Mouse (Mus musculus): Measurements from ENCODE around the gene Krtap5-4. TPM values are rescaled to one million over a fixed set of nuclear protein-coding genes. Genes with fewer than 3 reads are reported as not detected.
"Not testable (repeated sequence)": the region's sequence is repeated elsewhere in the genome, so short reads cannot be mapped to it uniquely, and the experiment has no call there.

The Krtap5-4 gene
- polyA plus RNA-seq, 1 experiment from 2014 or later, result not detected

DNA sequence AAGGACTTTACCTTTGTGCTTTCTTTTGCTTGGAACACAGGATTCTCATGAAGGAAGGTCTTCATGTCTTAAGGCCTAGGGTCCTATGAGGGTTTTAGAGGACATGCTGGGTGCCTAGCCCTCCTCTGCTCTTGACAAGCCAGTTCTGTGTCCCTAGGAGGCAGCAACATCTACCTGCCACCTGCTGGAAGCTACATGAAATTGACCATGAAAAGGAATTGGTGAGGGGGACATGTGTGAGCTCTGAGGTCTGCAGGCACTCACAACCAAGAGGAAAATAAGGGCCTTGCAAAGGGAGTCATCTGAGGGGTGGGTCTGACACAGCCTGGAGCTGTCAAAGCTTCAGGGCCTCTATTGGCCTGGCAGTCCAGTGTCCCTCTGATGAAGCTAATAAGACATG is 7.9 kb upstream of the Krtap5-4 start:
- Histone ChIP-seq H3K9ac (no peak overlapping the region), H3K4me1 (no peaks in the 10 kb centered on the region), H3K4me3 (no peak overlapping the region), H3K9me3 (no peaks in the 10 kb centered on the region), H3K27me3 (replicated peaks) (no peaks in the 10 kb centered on the region), H3K27ac (no peak overlapping the region), H3K36me3 (replicated peaks) (no peaks in the 10 kb centered on the region), H3K4me2 (no peak overlapping the region)
- ATAC-seq (replicated peaks), result no peak

DNA sequence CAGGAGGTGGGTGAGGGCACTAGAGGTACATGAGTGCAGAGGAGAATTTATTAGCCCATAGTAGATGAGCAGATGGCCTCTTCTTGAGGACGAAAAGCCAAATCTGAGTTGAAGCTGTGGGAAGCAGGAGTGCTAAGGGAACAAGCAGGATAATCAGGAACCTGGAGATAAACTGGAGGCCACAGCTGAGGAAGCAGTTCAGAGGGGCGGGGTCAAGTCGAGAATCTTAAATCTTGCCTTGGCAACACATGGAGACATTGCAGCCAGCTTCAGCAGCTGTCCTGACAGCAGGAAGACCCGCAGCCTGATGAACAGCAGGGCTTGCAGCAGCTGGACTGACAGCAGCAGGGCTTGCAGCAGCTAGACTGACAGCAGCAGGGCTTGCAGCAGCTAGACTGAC is 7.2 kb upstream of the Krtap5-4 start:
- H3K9me3 ChIP-seq; ATAC-seq (replicated peaks); H3K27me3 ChIP-seq (replicated peaks); H3K36me3 ChIP-seq (replicated peaks); H3K9ac ChIP-seq; H3K27ac ChIP-seq; H3K4me3 ChIP-seq; H3K4me2 ChIP-seq; H3K4me1 ChIP-seq: not testable (repeated sequence)
- 30% methylated on average over 4 of the region's 4 CpGs for WGBS

DNA sequence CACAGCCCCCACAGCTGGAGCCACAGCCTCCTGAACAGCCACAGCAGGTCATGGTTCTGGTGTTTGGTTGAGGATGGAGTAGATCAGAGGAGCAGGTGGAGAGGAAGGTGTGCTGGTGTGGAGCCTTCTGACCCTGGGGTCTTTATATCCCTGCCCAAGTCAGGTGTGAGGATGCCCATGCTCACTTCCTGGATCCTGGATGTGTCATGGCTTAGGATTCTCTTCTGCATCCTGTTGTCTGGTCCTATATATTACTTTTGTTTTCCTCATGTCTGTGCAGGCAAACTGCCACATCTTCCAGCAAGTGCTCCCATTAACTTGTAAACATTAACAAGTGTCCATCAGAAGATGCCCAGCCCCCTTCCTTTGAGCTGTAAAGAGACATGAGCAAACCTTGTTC is 6.3 kb upstream of the Krtap5-4 start, which contains the start of gene Krtap5-1:
Krtap5-1 (minus strand) TSS at position 101 of the 400 bp plus-strand sequence.
- not testable (repeated sequence) for H3K9ac ChIP-seq; H3K4me1 ChIP-seq; H3K9me3 ChIP-seq; H3K4me3 ChIP-seq; ATAC-seq (replicated peaks); H3K27me3 ChIP-seq (replicated peaks); H3K36me3 ChIP-seq (replicated peaks); H3K27ac ChIP-seq; H3K4me2 ChIP-seq

DNA sequence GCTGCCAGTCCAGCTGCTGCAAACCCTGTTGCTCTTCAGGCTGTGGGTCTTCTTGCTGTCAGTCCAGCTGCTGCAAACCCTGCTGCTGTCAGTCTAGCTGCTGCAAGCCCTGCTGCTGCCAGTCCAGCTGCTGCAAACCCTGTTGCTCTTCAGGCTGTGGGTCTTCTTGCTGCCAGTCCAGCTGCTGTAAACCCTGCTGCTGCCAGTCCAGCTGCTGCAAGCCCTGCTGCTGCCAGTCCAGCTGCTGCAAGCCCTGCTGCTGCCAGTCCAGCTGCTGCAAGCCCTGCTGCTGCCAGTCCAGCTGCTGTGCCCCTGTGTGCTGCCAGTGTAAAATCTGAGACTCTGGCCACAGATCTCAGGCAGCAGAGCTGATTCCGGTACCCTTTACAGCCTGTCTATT is 580 bp downstream of the Krtap5-4 start:
- not testable (repeated sequence) for H3K4me3 ChIP-seq; H3K4me1 ChIP-seq; H3K27ac ChIP-seq; H3K9me3 ChIP-seq; H3K4me2 ChIP-seq; ATAC-seq (replicated peaks); H3K36me3 ChIP-seq (replicated peaks); H3K9ac ChIP-seq; H3K27me3 ChIP-seq (replicated peaks)
- WGBS, result 88% methylated on average over 1 of the region's 1 CpGs

DNA sequence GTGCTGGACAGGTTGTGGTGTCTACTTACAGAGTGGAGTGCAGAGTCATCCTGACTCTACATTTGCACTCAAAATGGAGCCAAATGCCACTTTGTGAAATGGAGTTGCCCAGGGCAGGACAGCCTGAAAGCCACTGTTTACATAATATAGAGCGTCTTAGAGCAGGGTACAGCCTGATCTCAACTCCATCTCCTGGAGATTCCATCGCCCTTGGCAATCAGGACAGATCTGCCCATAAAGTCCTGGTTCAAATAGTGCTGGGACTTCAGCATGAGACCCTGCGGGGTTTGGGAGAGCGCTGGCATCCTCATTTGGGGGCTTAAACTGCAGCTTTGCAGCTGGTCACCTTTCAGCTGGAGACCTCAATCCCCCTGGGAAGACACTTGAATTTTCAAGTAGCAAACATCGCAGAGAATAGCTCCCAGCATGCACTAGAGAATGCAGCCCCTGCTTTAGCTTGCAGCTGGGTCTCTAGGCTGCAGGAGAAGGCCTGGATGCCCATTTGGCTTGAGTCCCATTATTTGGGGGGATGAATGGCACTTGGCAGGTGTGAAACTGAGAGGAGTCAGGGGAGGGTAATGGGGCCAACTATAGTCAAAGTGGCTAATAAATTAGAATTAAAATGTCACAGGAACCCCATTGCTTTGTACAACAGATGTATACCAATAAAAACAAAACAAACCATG is 11.4 kb downstream of the Krtap5-4 start:
- no peaks in the 10 kb centered on the region for H3K36me3 ChIP-seq (replicated peaks)
- no peaks in the 10 kb centered on the region for H3K27me3 ChIP-seq (replicated peaks)
- 34% methylated on average over 5 of the region's 5 CpGs for WGBS
- H3K9ac ChIP-seq, result no peak overlapping the region
- no peak overlapping the region for H3K4me3 ChIP-seq
- H3K9me3 ChIP-seq, result no peaks in the 10 kb centered on the region
- ATAC-seq (replicated peaks), result no peak
- no peak overlapping the region for H3K4me2 ChIP-seq
- H3K27ac ChIP-seq, result no peak overlapping the region
- H3K4me1 ChIP-seq, result peaks cover 5% of the 10 kb centered on the region; the same call in 1 of the 2 replicates

DNA sequence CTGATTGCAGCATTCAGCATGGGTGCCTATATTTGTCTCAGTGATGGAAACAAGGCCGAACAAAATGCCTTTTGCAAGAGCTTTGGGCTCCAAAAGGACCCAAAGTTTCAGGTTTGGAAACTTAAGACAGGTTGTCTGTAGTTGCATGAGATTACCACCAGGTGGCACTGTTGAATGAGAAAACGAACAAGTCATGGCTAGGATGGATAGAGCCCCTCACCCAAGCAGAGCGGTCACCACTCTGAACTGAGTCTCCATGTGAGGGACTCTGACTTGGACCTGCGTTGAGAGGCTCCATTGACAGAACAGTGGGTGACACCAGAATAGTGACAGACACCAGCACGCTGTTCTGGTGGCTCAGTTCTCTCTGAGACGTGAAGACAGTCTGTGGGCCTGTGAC is 13.2 kb downstream of the Krtap5-4 start:
- Histone ChIP-seq H3K4me2 (no peak overlapping the region), H3K4me3 (no peak overlapping the region), H3K4me1 (peaks cover 5% of the 10 kb centered on the region; the same call in 1 of the 2 replicates), H3K27ac (no peak overlapping the region), H3K36me3 (replicated peaks) (no peaks in the 10 kb centered on the region), H3K27me3 (replicated peaks) (no peaks in the 10 kb centered on the region), H3K9me3 (no peaks in the 10 kb centered on the region), H3K9ac (no peak overlapping the region)
- 42% methylated on average over 6 of the region's 6 CpGs for WGBS
- peak; percentile 67; the same call in 1 of the 2 replicates for ATAC-seq (replicated peaks)

DNA sequence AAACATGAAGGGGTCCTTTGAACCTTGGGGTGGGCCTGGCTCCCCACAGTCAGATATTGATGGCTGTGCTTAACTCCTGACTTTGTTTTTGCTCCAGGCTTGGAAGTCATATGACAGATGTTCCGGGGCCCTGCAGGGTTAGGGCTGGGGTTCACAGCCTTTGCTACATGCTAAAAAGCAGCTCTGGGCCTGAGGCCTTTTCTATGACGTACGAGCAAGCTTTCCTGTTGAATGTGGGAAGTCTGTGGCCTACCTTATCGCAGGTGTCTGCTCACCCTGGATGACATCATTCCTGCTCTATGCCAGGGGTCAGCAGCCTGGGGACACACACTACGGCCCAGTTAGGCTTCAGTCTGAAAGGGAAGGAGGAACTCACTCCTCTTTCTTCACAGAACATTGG is 13.9 kb downstream of the Krtap5-4 start:
- Histone ChIP-seq H3K27ac (no peak overlapping the region), H3K36me3 (replicated peaks) (no peaks in the 10 kb centered on the region), H3K9ac (no peak overlapping the region), H3K9me3 (no peaks in the 10 kb centered on the region), H3K27me3 (replicated peaks) (no peaks in the 10 kb centered on the region), H3K4me2 (no peak overlapping the region), H3K4me1 (peaks cover 5% of the 10 kb centered on the region; the same call in 1 of the 2 replicates), H3K4me3 (no peak overlapping the region)
- 86% methylated on average over 5 of the region's 5 CpGs for WGBS
- no peak for ATAC-seq (replicated peaks)

DNA sequence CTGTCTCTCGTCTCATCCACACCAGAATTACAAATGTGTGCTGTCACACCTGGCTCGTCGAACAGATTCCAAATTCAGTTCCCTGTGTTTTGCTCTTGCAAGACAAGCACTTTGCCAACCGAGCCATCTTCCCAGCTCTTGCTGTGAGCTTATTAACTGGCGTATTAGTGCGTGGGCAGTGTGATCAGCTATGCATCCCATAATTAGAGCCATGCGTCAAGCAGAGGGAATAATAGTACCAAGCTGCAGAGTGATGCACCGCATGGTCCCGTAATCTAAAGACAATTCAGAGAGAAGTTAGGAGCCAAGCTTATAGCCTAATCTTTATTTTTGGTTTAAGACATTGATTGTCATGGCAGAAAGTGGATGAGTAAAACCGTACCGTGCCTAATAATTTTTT is 15.8 kb downstream of the Krtap5-4 start:
- WGBS, result 74% methylated on average over 11 of the region's 11 CpGs
- no peak overlapping the region for H3K4me3 ChIP-seq

DNA sequence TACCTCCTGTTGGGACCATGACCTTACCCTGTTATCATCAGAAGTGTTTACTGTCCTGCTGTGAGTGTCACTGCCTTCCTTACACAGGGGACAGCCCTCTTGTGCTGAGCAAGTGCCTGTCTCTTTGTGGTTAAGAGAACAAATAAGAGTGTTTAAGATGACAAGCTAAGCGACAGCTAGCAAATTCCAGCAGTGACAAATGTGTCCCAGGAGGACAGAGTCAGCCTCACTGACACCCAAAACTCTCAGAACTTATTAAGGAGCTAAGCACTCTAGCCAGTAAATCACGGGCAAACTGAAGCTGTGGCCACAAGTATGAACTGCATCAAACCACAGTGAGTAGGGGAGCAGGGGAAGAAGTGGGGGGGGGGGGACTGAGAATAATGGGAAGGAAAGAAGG is 17.6 kb downstream of the Krtap5-4 start:
- Histone ChIP-seq H3K27me3 (replicated peaks) (no peaks in the 10 kb centered on the region), H3K9me3 (no peaks in the 10 kb centered on the region), H3K9ac (no peak overlapping the region), H3K27ac (no peak overlapping the region), H3K4me1 (no peaks in the 10 kb centered on the region), H3K4me2 (no peak overlapping the region), H3K36me3 (replicated peaks) (no peaks in the 10 kb centered on the region), H3K4me3 (no peak overlapping the region)
- ATAC-seq (replicated peaks), result no peak
- WGBS, result 38% methylated on average over 2 of the region's 2 CpGs

More for the DNA sequence above, 15.8 kb downstream of the Krtap5-4 start:
- Histone ChIP-seq H3K4me2 (no peak overlapping the region), H3K4me1 (peaks cover 5% of the 10 kb centered on the region; the same call in 1 of the 2 replicates), H3K27ac (no peak overlapping the region), H3K36me3 (replicated peaks) (no peaks in the 10 kb centered on the region), H3K27me3 (replicated peaks) (no peaks in the 10 kb centered on the region), H3K9ac (no peak overlapping the region), H3K9me3 (no peaks in the 10 kb centered on the region)
- ATAC-seq (replicated peaks), result no peak

DNA sequence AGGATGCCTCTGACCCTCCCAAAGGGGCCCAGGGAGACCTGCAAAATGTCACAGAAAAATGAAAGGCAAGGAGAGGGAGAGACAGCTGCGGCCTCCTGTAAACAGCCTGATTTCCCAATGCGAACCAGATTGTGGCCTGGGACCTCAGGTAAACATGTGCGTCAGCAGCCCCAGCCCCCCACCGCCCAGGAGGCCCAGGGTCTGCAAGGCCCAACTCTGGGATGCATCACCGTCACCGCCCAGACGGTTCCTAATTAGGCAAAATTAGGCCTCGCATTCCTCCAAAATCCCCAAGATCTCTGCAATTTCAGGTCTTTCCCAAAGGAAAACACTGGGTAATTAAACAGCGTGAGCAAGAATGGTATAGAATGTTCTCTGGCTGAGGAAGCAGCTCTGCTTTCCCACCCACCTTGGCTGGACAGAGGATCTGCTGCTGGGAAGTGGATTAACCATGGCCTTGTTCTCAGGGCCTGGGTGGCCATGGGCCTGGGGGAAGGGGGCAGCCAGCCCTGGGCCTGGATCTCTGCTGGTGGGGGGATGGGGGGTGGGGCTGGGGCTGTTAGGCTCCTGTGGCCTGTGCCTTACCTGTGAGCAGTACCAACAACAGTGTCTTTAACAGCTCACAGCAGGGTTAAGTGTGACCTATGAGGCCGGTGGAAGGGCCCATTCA is 18.4 kb downstream of the Krtap5-4 start:
- not testable (repeated sequence) for H3K9me3 ChIP-seq; ATAC-seq (replicated peaks); H3K9ac ChIP-seq; H3K27ac ChIP-seq; H3K4me1 ChIP-seq; H3K27me3 ChIP-seq (replicated peaks); H3K4me2 ChIP-seq; H3K4me3 ChIP-seq; H3K36me3 ChIP-seq (replicated peaks)
- 66% methylated on average over 5 of the region's 10 CpGs for WGBS

DNA sequence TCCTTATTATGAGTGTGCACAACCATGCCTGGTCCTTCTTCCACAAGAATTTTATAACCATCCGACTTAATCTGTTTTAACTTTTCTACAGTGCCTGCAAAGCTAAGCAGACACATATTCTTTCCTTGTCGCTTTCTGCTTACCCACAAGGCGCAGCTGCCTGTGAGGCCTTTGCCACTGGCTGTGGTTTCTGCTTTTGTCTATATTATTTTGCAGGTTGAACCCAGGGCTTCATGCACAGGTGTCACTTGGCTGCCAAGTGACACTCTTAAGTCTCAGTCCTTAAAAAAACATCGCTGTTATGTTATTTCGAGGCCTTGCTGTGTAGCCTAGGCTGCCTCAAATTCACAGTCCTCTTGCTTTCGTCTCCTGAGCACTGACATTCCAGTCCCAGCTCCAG is 19.3 kb downstream of the Krtap5-4 start:
- no peaks in the 10 kb centered on the region for H3K36me3 ChIP-seq (replicated peaks)
- H3K27me3 ChIP-seq (replicated peaks), result no peaks in the 10 kb centered on the region
- no peak for ATAC-seq (replicated peaks)
- H3K4me1 ChIP-seq, result no peaks in the 10 kb centered on the region
- H3K9ac ChIP-seq, result no peak overlapping the region
- H3K9me3 ChIP-seq, result no peaks in the 10 kb centered on the region
- H3K4me3 ChIP-seq, result no peak overlapping the region
- H3K4me2 ChIP-seq, result no peak overlapping the region
- 93% methylated on average over 6 of the region's 6 CpGs for WGBS
- H3K27ac ChIP-seq, result no peak overlapping the region

DNA sequence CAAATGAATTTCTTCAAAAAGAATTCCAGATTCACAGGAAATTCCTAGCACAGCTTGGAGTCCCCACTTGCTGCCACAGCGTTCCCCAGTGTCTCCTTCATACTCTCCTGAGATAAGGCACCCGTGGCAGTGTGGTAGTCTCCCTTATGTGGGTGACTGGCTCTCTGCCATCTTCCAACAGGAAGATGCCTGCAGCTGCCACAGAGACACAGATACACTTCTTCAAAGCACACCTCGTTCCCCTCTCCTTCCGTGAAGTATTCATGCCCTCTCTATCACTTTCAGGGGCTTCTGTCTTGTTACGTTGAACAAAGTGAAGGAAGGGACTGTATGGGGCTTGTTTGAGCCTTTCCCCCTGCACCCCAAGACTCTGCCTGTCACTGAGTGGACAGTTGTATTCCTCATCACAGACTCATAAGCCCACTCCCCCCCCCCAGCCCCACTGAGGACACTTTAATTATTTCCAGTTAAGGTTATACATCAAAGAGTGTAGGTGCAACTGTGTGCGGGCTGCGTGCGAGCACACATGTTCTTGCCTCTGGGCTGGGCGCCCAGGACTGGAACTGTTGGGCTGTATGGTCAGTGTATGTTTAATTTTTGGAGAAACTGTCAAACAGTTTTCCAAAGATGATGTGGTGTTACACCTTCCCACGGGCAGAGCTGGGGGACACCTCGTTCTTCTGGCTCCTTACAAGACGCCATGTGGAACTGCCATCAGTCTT is 20.2 kb downstream of the Krtap5-4 start:
- Histone ChIP-seq H3K4me1 (no peaks in the 10 kb centered on the region), H3K4me2 (no peak overlapping the region), H3K27ac (no peak overlapping the region), H3K4me3 (no peak overlapping the region), H3K27me3 (replicated peaks) (no peaks in the 10 kb centered on the region), H3K36me3 (replicated peaks) (no peaks in the 10 kb centered on the region), H3K9ac (no peak overlapping the region), H3K9me3 (no peaks in the 10 kb centered on the region)
- 87% methylated on average over 12 of the region's 12 CpGs for WGBS
- ATAC-seq (replicated peaks), result no peak
